Mouse (Mus musculus) MEL (cell line): ENCODE data around the gene Tpx2.

Source experiments
- CTCF ChIP-seq, 3 experiments: IDR thresholded peaks in 2 of 3; conservative IDR thresholded peaks in 1 of 3; 2 replicates each; pipeline ENCODE4 v1.5.1; 2011 to 2012; ENCODE audit warnings: low read length in 3 of 3, low read depth in 2 of 3, mild to moderate bottlenecking in 2 of 3, improper control_type of control experiment in 1 of 3, inconsistent platforms in 1 of 3, mixed read lengths in 1 of 3, moderate library complexity in 1 of 3; ENCODE audit not compliant: control insufficient read depth in 1 of 3, insufficient read depth in 1 of 3, poor library complexity in 1 of 3, severe bottlenecking in 1 of 3
- KAT2A ChIP-seq: conservative IDR thresholded peaks from 2 replicates; pipeline ENCODE4 v1.6.1; 2012; ENCODE audit warnings: low read depth, low read length, improper control_type of control experiment, inconsistent platforms
- POLR2A ChIP-seq, 2 experiments: IDR thresholded peaks; 2 replicates each; pipeline ENCODE4 v1.6.1; 2011 to 2012; ENCODE audit warnings: low read length in 2 of 2, mild to moderate bottlenecking in 2 of 2, control low read depth in 1 of 2, improper control_type of control experiment in 1 of 2, low read depth in 1 of 2, moderate library complexity in 1 of 2; ENCODE audit not compliant: control insufficient read depth in 1 of 2, insufficient read depth in 1 of 2, poor library complexity in 1 of 2
- POLR2AphosphoS5 ChIP-seq: IDR thresholded peaks from 2 replicates; pipeline ENCODE4 v1.6.1; 2012; ENCODE audit warnings: low read depth, borderline replicate concordance, mild to moderate bottlenecking, inconsistent platforms, low read length, moderate library complexity, mixed read lengths
- TAL1 ChIP-seq: IDR thresholded peaks from 2 replicates; pipeline ENCODE4 v1.6.1; 2012; ENCODE audit warnings: mild to moderate bottlenecking, inconsistent platforms, low read length, moderate library complexity, mixed read lengths
- USF2 ChIP-seq, 2 experiments: IDR thresholded peaks; 2 replicates each; pipeline ENCODE4 v1.6.1; 2011 to 2012; ENCODE audit warnings: improper control_type of control experiment in 2 of 2, low read length in 2 of 2, borderline replicate concordance in 1 of 2, inconsistent platforms in 1 of 2, low read depth in 1 of 2, mild to moderate bottlenecking in 1 of 2; ENCODE audit not compliant: insufficient read depth in 1 of 2

DNA sequence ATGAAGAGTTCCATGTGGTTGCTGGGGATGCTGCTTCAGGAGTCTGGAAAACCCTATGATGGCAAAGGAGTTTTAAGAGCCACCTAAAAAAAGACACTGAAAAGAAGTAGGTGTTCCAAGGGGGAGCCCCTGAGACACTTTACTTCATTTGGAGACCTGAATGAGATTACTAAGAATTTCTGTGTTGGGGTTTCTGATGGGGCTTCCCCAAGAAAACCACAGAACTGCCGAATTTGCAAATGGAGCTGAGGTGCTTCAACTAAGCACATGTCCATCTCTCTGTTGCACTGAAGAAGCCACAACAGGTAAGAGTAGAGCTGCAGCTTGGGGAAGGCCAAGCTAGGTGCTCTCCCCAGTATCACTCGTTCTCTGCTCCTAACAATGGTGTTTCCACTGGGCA is 22.1 kb upstream of the Tpx2 start:
- TF ChIP-seq CTCF (IDR thresholded peaks at IDR 0.05 in 2 of 3, conservative IDR thresholded peaks at IDR 0.05 in 1 of 3; ENCODE audit: control insufficient read depth in 1 of 3, insufficient read depth in 1 of 3, low read depth in 2 of 3, low read length in 3 of 3, poor library complexity in 1 of 3, severe bottlenecking in 1 of 3), result no peak
- TF ChIP-seq TAL1, result no peak
- TF ChIP-seq POLR2A (IDR thresholded peaks at IDR 0.05; ENCODE audit: control insufficient read depth in 1 of 2, insufficient read depth in 1 of 2, low read depth in 1 of 2, low read length in 2 of 2, poor library complexity in 1 of 2), result no peak
- no peak for TF ChIP-seq POLR2AphosphoS5
- TF ChIP-seq USF2 (IDR thresholded peaks at IDR 0.05; ENCODE audit: borderline replicate concordance in 1 of 2, insufficient read depth in 1 of 2, low read depth in 1 of 2, low read length in 2 of 2), result no peak
- no peak for TF ChIP-seq KAT2A
